Mouse (Mus musculus) thymus, adult 2 months (tissue): ENCODE results near the gene Ptprs. TPM values are rescaled to one million over a fixed set of nuclear protein-coding genes. Genes with fewer than 3 reads are reported as not detected.

Experiments used
- DNase-seq: peaks from one replicate; pipeline ENCODE4 v3.0.0; 2021
- H3K27ac ChIP-seq: fragments of 200-500 bp; 2 replicates; pipeline ENCODE4 v1.5.1; 2012; ENCODE audit warnings: low read length, control low read depth; ENCODE audit not compliant: control insufficient read depth, insufficient read depth
- H3K27me3 ChIP-seq: fragments of 200-500 bp; 2 replicates; pipeline ENCODE4 v1.6.1; 2012; ENCODE audit warnings: mild to moderate bottlenecking, low read length, moderate library complexity, mixed read lengths; ENCODE audit not compliant: control insufficient read depth, insufficient read depth
- H3K36me3 ChIP-seq: fragments of 200-500 bp; 2 replicates; pipeline ENCODE4 v1.6.1; 2012; ENCODE audit warnings: mild to moderate bottlenecking, low read length, moderate library complexity; ENCODE audit not compliant: control insufficient read depth, insufficient read depth
- H3K4me1 ChIP-seq: fragments of 200-500 bp; replicated peaks from 2 replicates; pipeline ENCODE4 v1.6.1; 2012; ENCODE audit warnings: low read length; ENCODE audit not compliant: control insufficient read depth, insufficient read depth
- H3K4me3 ChIP-seq: fragments of 200-500 bp; 2 replicates; pipeline ENCODE4 v1.5.1; 2012; ENCODE audit warnings: mild to moderate bottlenecking, low read length, control low read depth, moderate library complexity; ENCODE audit not compliant: control insufficient read depth, insufficient read depth
- CTCF ChIP-seq: fragments of 200-500 bp; IDR thresholded peaks from 2 replicates; pipeline ENCODE4 v1.5.1; 2012; ENCODE audit warnings: mild to moderate bottlenecking, control low read depth, low read length, moderate library complexity, borderline replicate concordance; ENCODE audit not compliant: control insufficient read depth, poor library complexity, insufficient read depth; ENCODE audit errors: extremely low read depth
- POLR2A ChIP-seq: fragments of 200-500 bp; IDR thresholded peaks from 2 replicates; pipeline ENCODE4 v1.6.1; 2012; ENCODE audit warnings: mild to moderate bottlenecking, low read length, control low read depth, moderate library complexity; ENCODE audit not compliant: control insufficient read depth, poor library complexity, insufficient read depth; ENCODE audit errors: extremely low read depth
- WGBS: fragments of 180-500 bp; shearing (Covaris S2); methylation state at CpG from one replicate; pipeline ENCODE4 v1.1.7; 2018; 5-methylcytosine and 5-hydroxymethylcytosine counted together
- polyA plus RNA-seq: library from polyadenylated mRNA; depleted of rRNA; stranded (reverse); fragments of >200 nt; gene quantifications from 2 replicates; pipeline ENCODE4 v1.2.3, GENCODE M21; 2012

Gene Ptprs
- polyA plus RNA-seq, 1 experiment = 235 TPM

- Histone ChIP-seq H3K4me3 (no peak overlapping the region), H3K27me3 (no peaks in the 10 kb centered on the region), H3K27ac (no peak overlapping the region), H3K36me3 (no peaks in the 10 kb centered on the region), H3K4me1 (no peaks in the 10 kb centered on the region)
- WGBS = 71% methylated on average over 2 of the region's 2 CpGs
- no peak for DNase-seq
- no peak for TF ChIP-seq POLR2A
- TF ChIP-seq CTCF = no peak
Measured at GRCm38 (mm10) chr17:56494480-56494879, 18.2 kb upstream of the Ptprs start.

GRCm38 (mm10) chr17:56493841-56494240 is 17.6 kb upstream of the Ptprs start:
- H3K4me1 ChIP-seq = no peaks in the 10 kb centered on the region
- 95% methylated on average over 2 of the region's 2 CpGs for WGBS

GRCm38 (mm10) chr17:56490438-56491152 is 14.3 kb upstream of the Ptprs start:
- no peak for DNase-seq
- Histone ChIP-seq H3K4me1 (no peaks in the 10 kb centered on the region), H3K4me3 (no peak overlapping the region), H3K36me3 (no peaks in the 10 kb centered on the region), H3K27me3 (no peaks in the 10 kb centered on the region; the same call in 1 of the 2 replicates), H3K27ac (no peak overlapping the region)
- TF ChIP-seq POLR2A = no peak
- no peak for TF ChIP-seq CTCF
- WGBS = 82% methylated on average over 7 of the region's 7 CpGs

More at GRCm38 (mm10) chr17:56493841-56494240, 17.6 kb upstream of the Ptprs start:
- H3K27ac ChIP-seq = no peak overlapping the region
- no peaks in the 10 kb centered on the region for H3K27me3 ChIP-seq
- TF ChIP-seq CTCF (no peak), POLR2A (no peak)
- H3K4me3 ChIP-seq = no peak overlapping the region
- no peaks in the 10 kb centered on the region for H3K36me3 ChIP-seq
- no peak for DNase-seq

- H3K4me1 ChIP-seq = no peaks in the 10 kb centered on the region
- TF ChIP-seq CTCF (no peak), POLR2A (no peak)
- H3K27ac ChIP-seq = no peak overlapping the region
- no peaks in the 10 kb centered on the region for H3K36me3 ChIP-seq
- DNase-seq = no peak
- no peak overlapping the region for H3K4me3 ChIP-seq
- WGBS = 51% methylated on average over 12 of the region's 12 CpGs
- H3K27me3 ChIP-seq = no peaks in the 10 kb centered on the region; the same call in 1 of the 2 replicates
Measured at GRCm38 (mm10) chr17:56488028-56488427, 11.7 kb upstream of the Ptprs start.

- Histone ChIP-seq H3K4me3 (no peak overlapping the region), H3K27ac (no peak overlapping the region), H3K36me3 (no peaks in the 10 kb centered on the region), H3K27me3 (no peaks in the 10 kb centered on the region; the same call in 1 of the 2 replicates), H3K4me1 (no peaks in the 10 kb centered on the region)
- WGBS = 12% methylated on average over 9 of the region's 16 CpGs
- TF ChIP-seq POLR2A = no peak
- no peak for TF ChIP-seq CTCF
- peak; percentile 61 for DNase-seq
Measured at GRCm38 (mm10) chr17:56487441-56487888, 11.2 kb upstream of the Ptprs start.

GRCm38 (mm10) chr17:56485926-56486325 is 9.6 kb upstream of the Ptprs start:
- TF ChIP-seq CTCF = no peak
- TF ChIP-seq POLR2A = no peak
- DNase-seq = no peak
- H3K36me3 ChIP-seq = no peaks in the 10 kb centered on the region
- no peak overlapping the region for H3K4me3 ChIP-seq
- no peak overlapping the region for H3K27ac ChIP-seq
- H3K4me1 ChIP-seq = no peaks in the 10 kb centered on the region
- 96% methylated on average over 9 of the region's 9 CpGs for WGBS
- H3K27me3 ChIP-seq = no peaks in the 10 kb centered on the region; the same call in 1 of the 2 replicates
